Mouse (Mus musculus) kidney, postnatal 0 days (tissue): ENCODE measurements around the gene Nr2c1. TPM values are rescaled to one million over a fixed set of nuclear protein-coding genes. Genes with fewer than 3 reads are reported as not detected.

ENCODE experiments used
- ATAC-seq: fragments of 200-750 bp; cut with Nextera tagmentation; replicated peaks from 2 replicates; pipeline ENCODE4 v1.8.0; 2017; ENCODE audit warnings: low read depth, moderate number of reproducible peaks, moderate TSS enrichment, moderate library complexity; ENCODE audit not compliant: low FRiP score
- DNase-seq: peaks from one replicate; pipeline ENCODE4 v3.0.0-alpha.2; 2016; ENCODE audit warnings: low spot score
- H3K27ac ChIP-seq: fragments of 300-500 bp; sonication (generic); 2 replicates; pipeline ENCODE4 v1.5.1; 2014; ENCODE audit warnings: mild to moderate bottlenecking
- H3K27me3 ChIP-seq: fragments of 300-500 bp; sonication (generic); 2 replicates; pipeline ENCODE4 v1.6.1; 2014; ENCODE audit warnings: low read length, mixed read lengths; ENCODE audit not compliant: insufficient read depth
- H3K36me3 ChIP-seq: fragments of 300-500 bp; sonication (generic); 2 replicates; pipeline ENCODE4 v1.6.1; 2014; ENCODE audit warnings: low read length, mixed read lengths; ENCODE audit not compliant: insufficient read depth
- H3K4me1 ChIP-seq: fragments of 300-500 bp; sonication (generic); replicated peaks from 2 replicates; pipeline ENCODE4 v1.6.1; 2014; ENCODE audit warnings: antibody characterized with exemption, low read length, mixed read lengths; ENCODE audit not compliant: insufficient read depth
- H3K4me2 ChIP-seq: fragments of 300-500 bp; sonication (generic); 2 replicates; pipeline ENCODE4 v1.6.1; 2014; ENCODE audit warnings: mild to moderate bottlenecking, low read length, moderate library complexity, mixed read lengths
- H3K4me3 ChIP-seq: fragments of 300-500 bp; sonication (generic); replicated peaks from 2 replicates; pipeline ENCODE4 v1.5.1; 2014; ENCODE audit warnings: low read depth, low read length
- H3K9ac ChIP-seq: fragments of 300-500 bp; sonication (generic); 2 replicates; pipeline ENCODE4 v1.6.1; 2014; ENCODE audit warnings: low read depth, low read length
- H3K9me3 ChIP-seq: fragments of 300-500 bp; sonication (generic); replicated peaks from 2 replicates; pipeline ENCODE4 v1.6.1; 2016; ENCODE audit warnings: low read length, inconsistent platforms, mixed read lengths
- CTCF ChIP-seq: IDR thresholded peaks from 2 replicates; pipeline ENCODE4 v1.5.1; 2016; ENCODE audit warnings: antibody characterized with exemption, low read depth, mild to moderate bottlenecking, moderate library complexity
- WGBS: fragments of 180-500 bp; shearing (Covaris S2); extraction: QIAGEN DNeasy Blood & Tissue Kit; methylation state at CpG from one replicate; pipeline ENCODE4 v1.1.7; 2014; 5-methylcytosine and 5-hydroxymethylcytosine counted together
- polyA plus RNA-seq: library from polyadenylated mRNA; unstranded; fragments of >200 nt; fragmentation: Nextera tagmentation; extraction: Ambion mirVana; gene quantifications from 2 replicates; pipeline ENCODE4 v1.2.1, GENCODE M21; 2015

Gene Nr2c1
- polyA plus RNA-seq, 1 experiment from 2014 or later, result 5.7 TPM

- Histone ChIP-seq H3K9ac (no peak overlapping the region), H3K4me3 (no peak overlapping the region), H3K27ac (no peak overlapping the region), H3K4me2 (no peak overlapping the region), H3K27me3 (no peaks in the 10 kb centered on the region), H3K9me3 (no peaks in the 10 kb centered on the region), H3K4me1 (no peaks in the 10 kb centered on the region), H3K36me3 (no peaks in the 10 kb centered on the region)
- peak; percentile 62 for TF ChIP-seq CTCF
- 82% methylated on average over 6 of the region's 6 CpGs for WGBS
- ATAC-seq, result no peak
- peak; percentile 56 for DNase-seq
Observed at GRCm38 (mm10) chr10:94225026-94225750, 77.4 kb downstream of the Nr2c1 start.

GRCm38 (mm10) chr10:94230172-94230981, 82.6 kb downstream of the Nr2c1 start:
- no peak for ATAC-seq
- Histone ChIP-seq H3K4me1 (no peaks in the 10 kb centered on the region), H3K9me3 (no peaks in the 10 kb centered on the region), H3K4me3 (no peak overlapping the region), H3K27me3 (no peaks in the 10 kb centered on the region), H3K9ac (no peak overlapping the region), H3K27ac (no peak overlapping the region), H3K36me3 (no peaks in the 10 kb centered on the region), H3K4me2 (no peak overlapping the region)
- 38% methylated on average over 19 of the region's 19 CpGs for WGBS
- no peak for TF ChIP-seq CTCF
- no peak for DNase-seq

DNA sequence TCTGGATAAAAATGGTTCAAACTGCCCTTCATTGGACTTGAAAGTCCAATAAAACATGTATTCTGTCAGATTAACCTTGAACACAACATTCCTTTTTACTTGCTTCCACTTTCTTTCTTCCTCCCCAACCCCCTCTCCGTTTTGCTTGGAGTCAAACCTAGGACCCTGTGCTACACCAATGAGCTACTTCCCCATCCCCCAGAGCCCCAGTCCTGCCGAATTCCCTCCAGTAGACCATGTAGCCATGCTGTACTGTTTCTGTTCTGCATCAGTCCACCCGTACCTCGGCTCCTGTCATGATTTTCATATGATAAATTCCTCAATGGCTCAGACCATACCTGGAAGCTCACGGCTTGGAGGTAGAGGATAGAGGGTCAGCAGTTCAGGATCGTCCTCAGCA, 83.2 kb downstream of the Nr2c1 start:
- DNase-seq (no peak), ATAC-seq (no peak)
- H3K9me3 ChIP-seq, result no peaks in the 10 kb centered on the region
- H3K27me3 ChIP-seq, result no peaks in the 10 kb centered on the region
- WGBS, result 77% methylated on average over 6 of the region's 6 CpGs
- H3K27ac ChIP-seq, result no peak overlapping the region
- no peak for TF ChIP-seq CTCF
- no peak overlapping the region for H3K4me2 ChIP-seq
- no peaks in the 10 kb centered on the region for H3K36me3 ChIP-seq
- no peak overlapping the region for H3K9ac ChIP-seq
- H3K4me3 ChIP-seq, result no peak overlapping the region
- no peaks in the 10 kb centered on the region for H3K4me1 ChIP-seq

GRCm38 (mm10) chr10:94235200-94235599, 87.4 kb downstream of the Nr2c1 start:
- Histone ChIP-seq H3K4me2 (no peak overlapping the region), H3K27ac (no peak overlapping the region), H3K27me3 (no peaks in the 10 kb centered on the region), H3K9ac (no peak overlapping the region), H3K4me1 (no peaks in the 10 kb centered on the region), H3K36me3 (no peaks in the 10 kb centered on the region), H3K9me3 (no peaks in the 10 kb centered on the region), H3K4me3 (no peak overlapping the region)
- no peak for DNase-seq
- no peak for ATAC-seq
- TF ChIP-seq CTCF, result no peak
- 17% methylated on average over 4 of the region's 4 CpGs for WGBS

GRCm38 (mm10) chr10:94241346-94241745, 93.5 kb downstream of the Nr2c1 start:
- Histone ChIP-seq H3K36me3 (no peaks in the 10 kb centered on the region), H3K4me3 (no peak overlapping the region), H3K27ac (no peak overlapping the region), H3K4me1 (no peaks in the 10 kb centered on the region), H3K9ac (no peak overlapping the region), H3K27me3 (no peaks in the 10 kb centered on the region), H3K4me2 (no peak overlapping the region), H3K9me3 (no peaks in the 10 kb centered on the region)
- no peak for TF ChIP-seq CTCF
- ATAC-seq (no peak), DNase-seq (no peak)
- WGBS, result 71% methylated on average over 2 of the region's 2 CpGs

Other genes starting within 250 kb of the Nr2c1 start
- 20.8 and 22.0 TPM in 2 replicates for gene Vezt, start 112.2 kb upstream of the Nr2c1 start, polyA plus RNA-seq
- 2.3 TPM in 2 replicates for gene Fgd6, start 112.0 kb upstream of the Nr2c1 start, polyA plus RNA-seq
- 706 and 752 TPM in 2 replicates for gene Ndufa12, start 50.7 kb downstream of the Nr2c1 start, polyA plus RNA-seq
- not detected in 2 replicates for gene Gm4792, start 150.7 kb downstream of the Nr2c1 start, polyA plus RNA-seq
- 7.9 and 8.4 TPM in 2 replicates for gene Tmcc3, start 163.9 kb downstream of the Nr2c1 start, polyA plus RNA-seq